Mouse (Mus musculus) kidney, embryonic 16.5 days (tissue): Measurements from ENCODE around the gene Gm9780. TPM values are rescaled to one million over a fixed set of nuclear protein-coding genes. Genes with fewer than 3 reads are reported as not detected.
"Not testable (repeated sequence)": the region's sequence is repeated elsewhere in the genome, so short reads cannot be mapped to it uniquely, and the experiment has no call there.

Experiments
- ATAC-seq: fragments of 200-750 bp; cut with Nextera tagmentation; 2 replicates; pipeline ENCODE4 v1.8.0; 2017; ENCODE audit warnings: moderate TSS enrichment; ENCODE audit not compliant: low FRiP score, low TSS enrichment
- H3K27ac ChIP-seq: fragments of 300-500 bp; sonication (generic); 2 replicates; pipeline ENCODE4 v1.5.1; 2014; ENCODE audit warnings: low read length
- H3K27me3 ChIP-seq: fragments of 300-500 bp; sonication (generic); 2 replicates; pipeline ENCODE4 v1.6.1; 2014; ENCODE audit warnings: low read length, control low read depth, mixed read lengths; ENCODE audit not compliant: insufficient read depth
- H3K36me3 ChIP-seq: fragments of 300-500 bp; sonication (generic); 2 replicates; pipeline ENCODE4 v1.6.1; 2014; ENCODE audit warnings: low read length, control low read depth, mixed read lengths; ENCODE audit not compliant: insufficient read depth
- H3K4me1 ChIP-seq: fragments of 300-500 bp; sonication (generic); 2 replicates; pipeline ENCODE4 v1.6.1; 2014; ENCODE audit warnings: low read length, control low read depth, mixed read lengths; ENCODE audit not compliant: insufficient read depth
- H3K4me2 ChIP-seq: fragments of 300-500 bp; sonication (generic); replicated peaks from 2 replicates; pipeline ENCODE4 v1.6.1; 2014; ENCODE audit warnings: low read depth, low read length
- H3K4me3 ChIP-seq: fragments of 300-500 bp; sonication (generic); 2 replicates; pipeline ENCODE4 v1.5.1; 2014; ENCODE audit warnings: mild to moderate bottlenecking, low read length
- H3K9ac ChIP-seq: fragments of 300-500 bp; sonication (generic); replicated peaks from 2 replicates; pipeline ENCODE4 v1.6.1; 2014; ENCODE audit warnings: low read length
- H3K9me3 ChIP-seq: fragments of 300-500 bp; sonication (generic); 2 replicates; pipeline ENCODE4 v1.6.1; 2016; ENCODE audit warnings: low read length, control low read depth
- WGBS: fragments of 180-500 bp; shearing (Covaris S2); extraction: QIAGEN DNeasy Blood & Tissue Kit; methylation state at CpG from one replicate; pipeline ENCODE4 v1.1.7; 2014; 5-methylcytosine and 5-hydroxymethylcytosine counted together
- polyA plus RNA-seq: library from polyadenylated mRNA; unstranded; fragments of >200 nt; fragmentation: Nextera tagmentation; extraction: Ambion mirVana; gene quantifications from 2 replicates; pipeline ENCODE4 v1.2.1, GENCODE M21; 2015

Gm9780 gene
- polyA plus RNA-seq, 1 experiment from 2014 or later = 41.6 TPM

DNA sequence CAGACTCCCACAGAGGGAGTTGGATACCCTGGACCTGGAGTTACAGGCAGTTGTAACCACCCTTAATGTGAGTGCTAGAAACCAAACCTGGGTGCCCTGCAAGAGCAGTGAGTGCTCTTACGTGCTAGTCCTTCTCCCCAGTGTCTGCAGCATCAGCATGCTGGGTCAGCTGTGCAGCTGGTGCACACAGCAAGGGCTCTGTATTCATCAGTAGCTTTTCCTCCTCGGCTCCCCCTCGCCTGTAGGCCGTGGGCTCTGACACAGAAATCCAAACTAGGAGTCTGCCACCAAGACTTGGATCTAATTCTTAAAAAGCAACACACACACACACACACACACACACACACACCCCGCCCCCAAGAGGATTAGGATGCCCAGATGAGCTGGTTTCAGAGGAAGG lies 2.5 kb upstream of the Gm9780 start:
- H3K9ac ChIP-seq, H3K27me3 ChIP-seq, H3K4me1 ChIP-seq, H3K4me2 ChIP-seq, H3K9me3 ChIP-seq, H3K27ac ChIP-seq, H3K4me3 ChIP-seq, H3K36me3 ChIP-seq, ATAC-seq: not testable (repeated sequence)
- no CpG with 5 or more reads among the region's 5 CpGs for WGBS

- H3K9me3 ChIP-seq, H3K4me1 ChIP-seq, ATAC-seq, H3K9ac ChIP-seq, H3K4me3 ChIP-seq, H3K27me3 ChIP-seq, H3K36me3 ChIP-seq, H3K4me2 ChIP-seq, H3K27ac ChIP-seq: not testable (repeated sequence)
- no CpG with 5 or more reads among the region's 6 CpGs for WGBS
Observed at GRCm38 (mm10) chr14:26035439-26035838, 7.1 kb downstream of the Gm9780 start.

DNA sequence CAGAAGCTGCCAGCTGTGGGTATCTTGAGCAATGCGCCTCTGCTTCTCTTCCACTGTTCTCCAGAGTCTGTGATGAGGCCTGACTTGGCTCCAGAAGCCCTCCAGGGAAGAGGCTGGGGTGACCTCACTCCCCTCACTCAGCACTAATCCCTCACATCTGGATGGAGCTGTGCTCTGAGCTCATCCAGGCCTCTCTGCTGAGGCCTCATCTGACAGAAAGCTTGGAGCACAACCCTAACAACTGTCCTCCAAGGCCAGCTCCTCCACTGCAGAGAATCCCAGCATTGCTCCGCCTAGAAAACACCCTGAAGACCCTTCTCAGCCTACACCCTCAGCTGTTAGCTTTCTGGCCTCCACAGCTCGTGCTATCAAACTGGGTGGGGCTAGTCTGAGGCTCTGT lies 8.1 kb downstream of the Gm9780 start:
- not testable (repeated sequence) for H3K36me3 ChIP-seq, H3K27ac ChIP-seq, H3K4me3 ChIP-seq, H3K4me2 ChIP-seq, H3K9ac ChIP-seq, H3K27me3 ChIP-seq, H3K4me1 ChIP-seq, ATAC-seq, H3K9me3 ChIP-seq
- no CpG with 5 or more reads among the region's 3 CpGs for WGBS

DNA sequence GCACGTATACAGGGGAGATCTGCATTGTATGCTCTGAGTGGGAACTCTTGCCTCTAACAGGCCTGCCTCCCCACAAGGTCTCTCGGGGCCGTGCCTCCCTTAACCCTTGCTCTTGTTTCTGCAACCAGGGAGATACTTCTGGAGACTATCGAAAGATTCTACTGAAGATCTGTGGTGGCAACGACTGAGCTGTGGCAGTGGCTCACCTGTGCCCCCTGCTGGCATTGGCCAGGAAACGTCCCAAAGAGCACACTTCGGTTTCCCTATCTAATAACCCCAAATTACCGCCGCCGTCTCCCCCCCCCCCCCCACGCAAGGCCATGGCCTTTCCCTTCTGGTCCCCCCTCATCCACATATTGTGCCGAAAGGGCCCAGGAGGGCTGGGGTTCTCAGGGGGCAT lies 16.9 kb downstream of the Gm9780 start:
- not testable (repeated sequence) for H3K9me3 ChIP-seq, ATAC-seq, H3K27me3 ChIP-seq, H3K36me3 ChIP-seq, H3K4me1 ChIP-seq, H3K4me2 ChIP-seq, H3K27ac ChIP-seq, H3K4me3 ChIP-seq, H3K9ac ChIP-seq
- no CpG with 5 or more reads among the region's 12 CpGs for WGBS

DNA sequence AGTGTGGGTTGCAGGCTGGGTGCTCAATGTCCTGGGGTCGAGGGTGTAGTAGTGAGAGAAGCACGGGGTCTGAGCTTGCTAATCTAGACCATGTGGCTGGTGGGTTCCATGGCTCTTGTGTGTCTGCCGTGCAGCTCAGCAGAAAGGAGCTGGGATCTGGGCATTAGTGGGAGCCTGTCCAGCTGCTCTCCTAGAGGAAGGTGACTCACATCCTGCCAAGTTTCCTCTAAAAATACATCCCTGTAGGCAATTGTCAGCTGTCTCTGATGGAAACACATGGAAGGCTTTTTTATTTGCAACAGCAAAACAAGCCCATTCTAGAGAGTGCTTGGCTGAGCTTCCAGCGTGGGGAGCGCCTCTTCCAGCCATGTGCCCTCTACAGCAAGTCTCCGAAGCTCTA lies 19.7 kb downstream of the Gm9780 start:
- not testable (repeated sequence) for H3K4me2 ChIP-seq, H3K4me3 ChIP-seq, H3K9ac ChIP-seq, H3K27me3 ChIP-seq, H3K27ac ChIP-seq, H3K4me1 ChIP-seq, H3K9me3 ChIP-seq, H3K36me3 ChIP-seq, ATAC-seq
- WGBS = no CpG with 5 or more reads among the region's 6 CpGs

GRCm38 (mm10) chr14:26021555-26021954 lies 21.0 kb downstream of the Gm9780 start:
- H3K27me3 ChIP-seq, H3K9ac ChIP-seq, H3K27ac ChIP-seq, H3K36me3 ChIP-seq, ATAC-seq, H3K9me3 ChIP-seq, H3K4me2 ChIP-seq, H3K4me1 ChIP-seq, H3K4me3 ChIP-seq: not testable (repeated sequence)
- no CpG with 5 or more reads among the region's 9 CpGs for WGBS

DNA sequence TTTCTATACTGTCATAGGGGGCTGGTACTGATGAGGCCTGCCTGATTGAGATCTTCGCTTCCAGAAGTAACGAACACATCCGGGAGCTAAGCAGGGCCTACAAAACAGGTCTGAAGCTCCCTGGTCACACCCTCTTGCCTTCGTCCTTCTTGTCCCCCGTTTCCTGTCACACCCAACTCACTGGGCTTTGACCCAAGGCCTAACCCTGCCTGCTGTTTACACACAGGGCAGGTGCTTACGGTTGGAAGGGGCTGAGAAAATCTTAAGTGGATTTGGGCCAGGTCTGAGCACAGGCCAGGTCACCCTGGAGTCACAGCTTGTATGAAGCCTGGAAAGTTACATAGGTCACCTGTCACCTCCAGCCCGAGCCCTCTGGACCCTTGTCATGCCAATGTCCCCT lies 26.1 kb downstream of the Gm9780 start:
- not testable (repeated sequence) for H3K4me2 ChIP-seq, H3K9me3 ChIP-seq, H3K27me3 ChIP-seq, H3K9ac ChIP-seq, H3K36me3 ChIP-seq, H3K4me1 ChIP-seq, H3K27ac ChIP-seq, H3K4me3 ChIP-seq, ATAC-seq
- WGBS = no CpG with 5 or more reads among the region's 7 CpGs

GRCm38 (mm10) chr14:26007462-26007861 lies 35.0 kb downstream of the Gm9780 start:
- H3K9me3 ChIP-seq, H3K27ac ChIP-seq, H3K36me3 ChIP-seq, H3K9ac ChIP-seq, ATAC-seq, H3K4me1 ChIP-seq, H3K27me3 ChIP-seq, H3K4me2 ChIP-seq, H3K4me3 ChIP-seq: not testable (repeated sequence)
- WGBS = no CpG with 5 or more reads among the region's 2 CpGs

GRCm38 (mm10) chr14:25981880-25982279 lies 60.6 kb downstream of the Gm9780 start:
- not testable (repeated sequence) for H3K4me3 ChIP-seq, H3K9me3 ChIP-seq, H3K27ac ChIP-seq, ATAC-seq, H3K4me2 ChIP-seq, H3K36me3 ChIP-seq, H3K9ac ChIP-seq, H3K27me3 ChIP-seq, H3K4me1 ChIP-seq
- 29% methylated on average over 4 of the region's 9 CpGs for WGBS

GRCm38 (mm10) chr14:25979242-25979941 lies 63.1 kb downstream of the Gm9780 start:
- H3K9me3 ChIP-seq, H3K36me3 ChIP-seq, ATAC-seq, H3K9ac ChIP-seq, H3K27ac ChIP-seq, H3K27me3 ChIP-seq, H3K4me1 ChIP-seq: not testable (repeated sequence)
- Histone ChIP-seq H3K4me3 (peak overlapping the region; percentile 35), H3K4me2 (peak overlapping the region; percentile 47)
- WGBS = 1% methylated on average over 7 of the region's 13 CpGs
